Mouse (Mus musculus): ENCODE data around the gene Loxl3.

DNA sequence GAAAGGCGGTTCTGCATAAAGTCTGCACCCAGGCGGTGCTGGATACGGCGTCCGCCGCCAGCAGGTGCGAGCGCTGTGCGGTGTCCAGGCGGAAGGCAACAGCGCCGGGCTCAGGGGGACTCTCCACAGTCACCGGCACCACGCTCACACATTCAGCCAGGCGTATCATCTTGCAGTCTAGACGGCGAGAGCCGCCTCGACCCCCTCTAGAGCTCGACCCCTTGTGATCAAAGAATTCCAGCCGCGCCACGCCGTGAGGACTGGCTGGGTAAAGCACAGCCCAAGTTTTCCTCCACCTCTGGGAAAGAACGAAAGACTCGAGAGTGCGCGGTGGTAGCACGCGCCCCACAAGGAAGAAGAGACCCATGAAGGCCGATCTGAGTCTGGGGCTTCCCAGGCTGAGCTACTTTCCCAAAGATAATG, 1.2 kb upstream of the Loxl3 start:
- TF ChIP-seq GATA1 (IDR thresholded peaks at IDR 0.05; ENCODE audit: low read length) (no peak), TAL1 (IDR thresholded peaks at IDR 0.05; ENCODE audit: low read length) (no peak)

Measured in erythroblast, embryonic 14.5 days (primary cell).